Comparison of ENCODE assay signal across 25 mouse cellular contexts in genomic region chr7:115842251-115842650, GRCm38 (mm10).
DNase-seq lines count a peak whose midpoint lies in the region; ATAC-seq lines count a peak whose summit lies in the region.
"Had no signal": no experiment of that assay in that cellular context is flagged by ENCODE, and none has a peak within 500 bp of the region (broad histone marks: within the 10 kb centered on the region; RNA-seq: fewer than 3 reads in every experiment).

No protein-coding gene starts in this region.

- H3K4me3 ChIP-seq in liver, embryonic 11.5 days (ENCODE audit: low read depth, low read length), result no peak overlapping the region
- H3K4me3 ChIP-seq in liver, embryonic 13.5 days (replicated peaks), result peak overlapping the region; percentile 53
- H3K4me3 ChIP-seq in liver, embryonic 16.5 days (ENCODE audit: low read depth, low read length), result peak overlapping the region; percentile 33
- H3K4me3 ChIP-seq in hindbrain, embryonic 13.5 days, result no peak overlapping the region
- H3K4me3 ChIP-seq: forebrain, embryonic 12.5 days; forebrain, embryonic 15.5 days; heart, adult 2 months; heart, embryonic 10.5 days; heart, embryonic 13.5 days; hindbrain, embryonic 15.5 days had no signal

- no peak overlapping the region for H3K27ac ChIP-seq in liver, embryonic 11.5 days (ENCODE audit: low read depth, low read length)
- H3K27ac ChIP-seq in liver, embryonic 13.5 days, result peak overlapping the region; percentile 66
- H3K27ac ChIP-seq in liver, embryonic 16.5 days (ENCODE audit: low read length), result peak overlapping the region; percentile 29
- H3K27ac ChIP-seq in hindbrain, embryonic 13.5 days, result no peak overlapping the region
- H3K27ac ChIP-seq: forebrain, embryonic 12.5 days; forebrain, embryonic 15.5 days; heart, adult 2 months; heart, embryonic 10.5 days; heart, embryonic 13.5 days; hindbrain, embryonic 15.5 days had no signal

- no peak overlapping the region for H3K9ac ChIP-seq in liver, embryonic 11.5 days (ENCODE audit: low read depth, low read length)
- peak overlapping the region; percentile 64 for H3K9ac ChIP-seq in liver, embryonic 13.5 days
- no peak overlapping the region; the same call in 1 of the 2 replicates for H3K9ac ChIP-seq in liver, embryonic 16.5 days (ENCODE audit: low read depth, low read length)
- no peak overlapping the region for H3K9ac ChIP-seq in hindbrain, embryonic 13.5 days
- H3K9ac ChIP-seq: forebrain, embryonic 12.5 days; forebrain, embryonic 15.5 days; heart, embryonic 13.5 days; hindbrain, embryonic 15.5 days had no signal

- H3K27me3 ChIP-seq in liver, embryonic 11.5 days (replicated peaks; ENCODE audit: control insufficient read depth, insufficient read depth, low read length), result no peaks in the 10 kb centered on the region
- H3K27me3 ChIP-seq in liver, embryonic 13.5 days, result no peaks in the 10 kb centered on the region
- no peaks in the 10 kb centered on the region for H3K27me3 ChIP-seq in liver, embryonic 16.5 days (ENCODE audit: control insufficient read depth, insufficient read depth, low read depth, low read length)
- H3K27me3 ChIP-seq in hindbrain, embryonic 13.5 days, result no peaks in the 10 kb centered on the region
- H3K27me3 ChIP-seq: CH12.LX; forebrain, embryonic 12.5 days; forebrain, embryonic 15.5 days; heart, embryonic 13.5 days; hindbrain, embryonic 15.5 days had no signal

- H3K9me3 ChIP-seq in liver, embryonic 11.5 days (ENCODE audit: control insufficient read depth, low read length), result no peaks in the 10 kb centered on the region
- no peaks in the 10 kb centered on the region for H3K9me3 ChIP-seq in liver, embryonic 13.5 days (replicated peaks)
- no peaks in the 10 kb centered on the region for H3K9me3 ChIP-seq in liver, embryonic 16.5 days (replicated peaks; ENCODE audit: control insufficient read depth, low read length)
- no peaks in the 10 kb centered on the region for H3K9me3 ChIP-seq in hindbrain, embryonic 13.5 days
- H3K9me3 ChIP-seq: forebrain, embryonic 12.5 days; forebrain, embryonic 15.5 days; G1E; heart, embryonic 10.5 days; heart, embryonic 13.5 days; hindbrain, embryonic 15.5 days had no signal

- no peaks in the 10 kb centered on the region for H3K36me3 ChIP-seq in liver, embryonic 11.5 days (ENCODE audit: control insufficient read depth, insufficient read depth, low read length)
- H3K36me3 ChIP-seq in liver, embryonic 13.5 days, result no peaks in the 10 kb centered on the region
- H3K36me3 ChIP-seq in liver, embryonic 16.5 days (ENCODE audit: control insufficient read depth, insufficient read depth), result no peaks in the 10 kb centered on the region
- H3K36me3 ChIP-seq in hindbrain, embryonic 13.5 days, result no peaks in the 10 kb centered on the region
- H3K36me3 ChIP-seq: forebrain, embryonic 12.5 days; forebrain, embryonic 15.5 days; G1E; heart, embryonic 10.5 days; heart, embryonic 13.5 days; hindbrain, embryonic 15.5 days had no signal

- H3K4me1 ChIP-seq in liver, embryonic 11.5 days (replicated peaks; ENCODE audit: control insufficient read depth, insufficient read depth, low read length), result peaks cover 3% of the 10 kb centered on the region
- H3K4me1 ChIP-seq in liver, embryonic 13.5 days (replicated peaks), result peaks cover 61% of the 10 kb centered on the region
- peaks cover 32% of the 10 kb centered on the region for H3K4me1 ChIP-seq in liver, embryonic 16.5 days (ENCODE audit: control insufficient read depth, low read depth, low read length)
- no peaks in the 10 kb centered on the region for H3K4me1 ChIP-seq in hindbrain, embryonic 13.5 days (replicated peaks)
- H3K4me1 ChIP-seq: forebrain, embryonic 12.5 days; forebrain, embryonic 15.5 days; heart, embryonic 10.5 days; hindbrain, embryonic 15.5 days had no signal

- no peak for ATAC-seq in liver, embryonic 11.5 days (replicated peaks; ENCODE audit: low FRiP score)
- no peak for ATAC-seq in liver, embryonic 13.5 days (ENCODE audit: low read depth)
- ATAC-seq in liver, embryonic 16.5 days (ENCODE audit: low read depth), result no peak
- no peak for ATAC-seq in hindbrain, embryonic 13.5 days (ENCODE audit: low FRiP score)
- ATAC-seq: forebrain, embryonic 15.5 days had no signal

- DNase-seq in liver, embryonic 11.5 days (ENCODE audit: low spot score), result no peak
- no peak for DNase-seq in liver
- DNase-seq in liver, embryonic 13.5 days, result no peak
- DNase-seq in kidney, postnatal 4 days, result no peak
- no peak for DNase-seq in gastrocnemius, postnatal 25 days
- DNase-seq: adrenal gland, adult 2 months; adrenal gland, postnatal 14 days; B cell, adult 2 months; cerebellum, adult 11 months; cerebellum, adult 2 months; cerebellum, adult 9-11 months; cerebellum, postnatal 36 days; gastrocnemius, postnatal 36 days; heart, adult 2 months; heart, postnatal 14 days; heart, postnatal 4 days had no signal

- peak overlapping the region; percentile 33 for H3K4me2 ChIP-seq in liver, embryonic 11.5 days
- peak overlapping the region; percentile 70 for H3K4me2 ChIP-seq in liver, embryonic 13.5 days
- H3K4me2 ChIP-seq in liver, embryonic 16.5 days (ENCODE audit: low read depth, low read length), result peak overlapping the region; percentile 57
- H3K4me2 ChIP-seq in hindbrain, embryonic 13.5 days, result no peak overlapping the region
- H3K4me2 ChIP-seq: forebrain, embryonic 12.5 days; forebrain, embryonic 15.5 days; heart, embryonic 13.5 days; hindbrain, embryonic 15.5 days had no signal

Comparison
In these comparisons a context has a peak if more than half of its experiments do, and no peak if none do; other contexts are left out.
1. H3K27ac ChIP-seq: peak in liver, embryonic 13.5 days (single experiment) and liver, embryonic 16.5 days (single experiment); none in liver, embryonic 11.5 days (single experiment) and hindbrain, embryonic 13.5 days (single experiment).
2. H3K4me3 ChIP-seq: peak in liver, embryonic 13.5 days (single experiment) and liver, embryonic 16.5 days (single experiment); none in liver, embryonic 11.5 days (single experiment) and hindbrain, embryonic 13.5 days (single experiment).